Mouse (Mus musculus): ENCODE data around the gene Gm14632. TPM values are rescaled to one million over a fixed set of nuclear protein-coding genes. Genes with fewer than 3 reads are reported as not detected.
"Not testable (repeated sequence)": the region's sequence is repeated elsewhere in the genome, so short reads cannot be mapped to it uniquely, and the experiment has no call there.

Gene Gm14632
- polyA plus RNA-seq (2012; rRNA removed) = not detected in 2 replicates

DNA sequence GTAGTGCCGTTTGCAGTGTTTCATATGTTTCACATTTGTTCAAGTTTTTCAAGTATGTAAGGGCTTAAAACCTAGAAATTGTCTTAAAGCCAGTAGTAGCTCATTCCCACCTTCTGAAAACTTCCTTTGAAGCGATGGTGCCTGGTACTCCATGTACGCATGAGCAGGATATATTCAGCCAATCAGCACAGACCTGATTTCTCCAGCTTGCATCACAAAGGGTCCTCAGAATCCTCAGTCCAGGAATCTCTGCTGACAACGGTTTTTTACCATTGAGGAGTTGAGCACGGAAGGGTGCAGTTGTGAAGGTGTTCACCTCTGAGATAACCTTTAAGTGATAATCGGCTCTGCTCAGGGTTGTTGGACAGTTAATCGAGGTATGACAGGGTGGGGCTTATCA, at the start of gene Gm14632:
Gene Gm14632, plus strand, starts transcription at position 301 of the 400 bp plus-strand sequence.
- DNase-seq (ENCODE audit: low read depth, low spot score) = not testable (repeated sequence)
- WGBS = 85% methylated on average over 4 of the region's 7 CpGs
